Mouse (Mus musculus) cerebral cortex, adult 2 months (tissue): ENCODE measurements around the gene Vmn1r174.

Source experiments
- WGBS: fragments of 180-500 bp; shearing (Covaris S2); methylation state at CpG from one replicate; pipeline ENCODE4 v1.1.7; 2018; 5-methylcytosine and 5-hydroxymethylcytosine counted together

Vmn1r174 gene

DNA sequence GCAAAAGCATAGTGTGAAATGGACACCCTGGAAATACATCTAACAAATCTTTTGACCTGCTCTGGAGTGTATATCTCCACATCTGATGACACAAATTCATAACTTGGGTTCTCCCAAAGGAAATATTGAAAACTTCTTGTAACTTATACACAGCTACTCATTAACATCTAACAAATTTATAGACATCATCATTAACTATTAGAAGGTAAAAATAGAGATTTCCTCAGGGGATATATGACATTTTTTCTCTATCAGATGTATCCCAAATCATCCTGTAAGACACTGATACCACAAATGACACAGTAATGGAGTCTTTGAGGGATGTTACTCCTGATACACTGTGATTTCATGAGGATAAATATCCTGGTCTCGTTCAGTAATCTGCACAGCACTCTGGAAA is at the start of gene Vmn1r174:
TSS of gene Vmn1r174 (plus strand) at position 301 of the 400 bp plus-strand sequence.
- WGBS = 46% methylated on average over 1 of the region's 1 CpGs

DNA sequence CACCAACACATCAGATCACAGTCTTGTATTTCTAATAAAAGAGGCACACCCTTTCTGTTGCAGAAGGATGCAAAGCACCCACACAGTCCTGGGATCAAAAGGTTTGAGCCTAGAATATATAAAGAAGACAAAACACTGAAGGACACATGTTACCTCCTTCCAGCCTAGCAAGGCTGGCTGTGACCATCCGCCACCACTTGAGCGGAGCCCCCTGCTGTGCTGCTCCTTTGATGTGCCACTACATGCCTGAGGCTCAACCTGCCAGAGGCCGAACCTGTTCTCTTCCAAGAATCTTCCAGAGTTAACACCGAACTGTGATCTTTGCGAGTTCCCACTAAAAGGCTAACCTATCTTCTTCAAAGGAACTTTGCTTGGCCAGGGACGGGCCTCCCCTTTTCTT is 32.5 kb downstream of the Vmn1r174 start:
- 82% methylated on average over 6 of the region's 6 CpGs for WGBS

DNA sequence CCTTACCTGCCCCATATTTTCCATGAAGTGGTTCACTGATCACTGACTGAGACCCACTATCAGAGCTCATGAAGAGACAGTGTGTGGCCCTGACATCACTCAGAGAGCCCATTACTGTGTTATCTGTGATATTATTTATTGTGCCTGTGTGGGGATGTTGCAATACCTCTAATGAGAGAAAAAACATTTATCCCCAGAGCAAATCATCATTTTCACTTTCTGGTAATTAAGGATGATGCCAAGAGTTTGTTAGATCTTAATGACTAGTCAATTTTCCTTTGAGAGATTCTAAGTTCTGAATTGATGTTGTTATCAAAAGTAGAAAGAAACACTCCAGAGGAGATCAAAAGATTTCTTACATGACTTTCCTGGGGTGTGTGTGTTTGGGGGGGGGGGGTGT is 58.5 kb downstream of the Vmn1r174 start, which contains the start of gene Vmn1r175:
TSS of gene Vmn1r175 (minus strand) at position 101 of the 400 bp plus-strand sequence.

